Mouse (Mus musculus) embryonic fibroblast, embryonic 13.5 days (primary cell): Measurements from ENCODE around the gene Crk.

Experiments
- CTCF ChIP-seq: IDR thresholded peaks from 2 replicates; pipeline ENCODE4 v1.5.1; 2011; ENCODE audit warnings: mild to moderate bottlenecking, control low read depth, low read length, moderate library complexity, borderline replicate concordance; ENCODE audit not compliant: insufficient read depth
- POLR2A ChIP-seq: IDR thresholded peaks from 2 replicates; pipeline ENCODE4 v1.6.1; 2011; ENCODE audit warnings: low read depth, mild to moderate bottlenecking, control low read depth, low read length, moderate library complexity

DNA sequence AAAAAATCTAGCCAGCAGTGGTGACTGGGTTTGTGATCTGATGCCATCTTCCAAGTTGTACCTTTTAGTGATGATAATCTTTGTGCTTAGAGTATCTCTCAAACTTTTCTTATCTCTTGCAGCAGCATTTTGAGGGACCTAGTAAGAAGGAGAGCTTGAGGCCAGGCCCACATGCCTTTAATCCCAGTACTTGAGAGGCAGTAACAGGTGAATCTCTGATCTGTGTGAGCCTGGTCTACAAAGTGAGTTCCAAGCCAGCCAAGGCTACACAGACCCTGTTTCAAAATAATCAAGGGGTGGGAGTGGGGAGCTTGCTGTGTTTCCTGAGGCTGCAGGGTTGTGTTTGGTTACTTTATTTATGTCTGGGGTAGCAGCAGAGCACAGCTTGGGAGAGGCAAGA is 12.0 kb downstream of the Crk start:
- TF ChIP-seq CTCF (no peak), POLR2A (no peak)
